Mouse (Mus musculus) gastrocnemius, adult 8-10 months (tissue): ENCODE measurements at regions not wholly inside any gene's neighbourhood (a gene's known extent, or its start where the extent isn't known, plus 50 kb on each side); places are given as distances from the start of the nearest gene placed in this dataset.
A peak's percentile ranks its signal among the peaks of the same experiment; 100 is the strongest.

ENCODE experiments used
- DNase-seq, 2 experiments: peaks; one replicate each; pipeline ENCODE4 v3.0.0; 2022; ENCODE audit warnings: low spot score in 2 of 2

DNA sequence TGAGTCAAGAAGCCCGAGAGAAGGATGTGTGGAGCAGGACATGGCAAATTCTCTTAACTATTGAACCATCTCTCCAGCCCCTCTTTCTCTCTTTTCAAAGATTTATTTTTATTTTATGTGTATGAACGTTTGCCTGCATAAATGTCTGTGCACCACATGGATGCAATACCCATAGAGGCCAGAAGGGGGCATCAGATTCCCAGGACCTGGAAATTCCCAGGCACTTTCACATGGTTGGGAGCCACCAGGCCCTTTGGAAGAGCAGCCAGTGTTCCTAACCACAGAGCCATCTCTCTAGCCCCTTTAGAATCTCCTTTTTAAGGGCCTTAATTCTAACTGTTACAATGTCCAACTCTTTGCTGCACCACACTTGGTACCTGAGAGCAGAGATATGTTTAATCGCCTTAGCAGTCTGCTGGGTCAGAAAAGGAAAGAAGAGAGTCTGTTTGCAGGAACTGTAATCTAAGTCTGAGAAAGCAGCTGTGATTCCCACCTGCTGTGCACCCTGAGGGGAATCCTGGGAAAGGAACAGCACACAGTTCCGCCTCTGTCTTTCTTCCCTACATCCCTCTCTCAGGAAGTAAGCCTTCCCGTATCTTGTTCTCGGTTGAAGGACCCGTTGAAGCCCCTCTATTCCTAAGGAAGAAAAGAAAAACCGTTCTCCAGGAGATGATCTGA lies 186.8 kb downstream of the Katnal1 start:
- no peak for DNase-seq

DNA sequence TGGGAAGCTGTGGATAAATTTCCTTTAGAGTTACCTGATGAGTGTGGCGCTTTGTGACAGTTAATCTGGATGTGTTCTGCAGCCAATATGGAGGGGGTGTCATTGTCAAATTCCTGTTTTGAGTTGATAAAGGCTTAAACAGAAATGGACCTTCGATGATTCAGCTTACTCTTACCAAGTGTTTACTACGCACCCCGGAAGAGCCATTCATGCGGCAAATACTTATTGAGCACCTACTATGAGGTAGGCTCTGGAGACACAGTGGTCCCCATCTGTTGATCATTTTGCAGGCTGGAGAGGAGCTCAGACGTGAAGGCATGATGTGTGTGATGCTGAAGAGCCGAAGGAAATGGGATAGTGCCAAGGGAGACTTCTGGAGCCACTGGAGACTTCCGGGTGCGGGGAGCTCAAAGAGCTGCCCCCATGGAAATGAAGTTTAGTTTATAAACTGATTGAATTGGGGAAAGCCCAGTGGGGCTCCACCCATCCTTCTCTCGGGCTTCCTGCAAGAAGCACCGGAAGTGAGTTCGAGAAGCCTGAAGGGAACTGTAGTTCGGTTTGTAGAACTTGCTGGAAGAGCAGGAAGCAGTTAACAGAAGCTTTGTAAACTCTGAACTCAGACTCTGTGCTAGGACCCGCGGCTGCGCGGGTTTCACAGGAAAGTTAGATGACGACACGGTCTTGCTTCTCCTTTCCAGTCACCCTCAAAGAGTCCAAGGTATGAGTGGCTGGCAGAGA lies 187.7 kb downstream of the Katnal1 start:
- DNase-seq = no peak

DNA sequence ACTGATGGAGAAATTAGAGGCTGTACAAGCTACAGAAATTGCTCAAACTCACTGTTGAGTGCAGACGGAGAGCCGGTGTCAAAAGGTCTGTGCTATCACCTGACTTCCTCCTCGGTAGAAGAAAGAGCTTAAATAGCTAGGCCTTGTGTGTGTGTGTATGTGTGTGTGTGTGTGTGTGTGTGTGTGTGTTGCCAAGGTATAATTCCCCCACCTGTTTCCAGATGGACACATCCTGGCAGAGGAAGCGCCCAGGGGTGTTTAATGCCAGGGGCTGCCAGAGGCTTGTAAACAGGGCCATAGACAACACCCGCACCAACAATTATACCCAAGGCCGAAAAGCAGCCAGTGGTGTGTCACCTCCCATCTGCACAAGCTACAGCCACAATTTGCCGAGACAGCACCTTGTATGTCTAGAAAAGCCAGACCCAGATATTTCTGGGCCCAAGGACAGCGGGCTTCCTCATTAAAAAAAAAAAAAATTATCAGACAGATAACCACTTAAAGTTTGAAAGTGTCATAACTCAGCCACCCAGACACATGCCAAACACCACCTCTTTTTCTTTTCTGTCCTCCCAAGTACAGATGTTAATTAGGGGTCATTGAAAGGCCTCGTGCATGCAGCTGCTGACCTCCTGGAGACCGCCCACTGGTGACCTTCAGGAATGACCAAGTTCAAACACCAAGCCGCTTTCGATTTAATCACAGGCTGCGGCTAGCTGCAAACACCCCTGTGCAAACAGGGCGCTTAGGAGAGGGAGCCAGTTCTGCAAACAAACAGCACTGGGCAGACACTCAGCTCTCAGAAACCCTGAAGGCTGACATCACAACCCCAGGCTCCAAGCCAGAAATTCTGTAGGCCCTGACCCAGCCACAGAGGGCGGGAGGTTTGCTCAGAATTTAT lies 188.0 kb upstream of the Ubl3 start:
- peak; percentile 43 to 54 for DNase-seq

DNA sequence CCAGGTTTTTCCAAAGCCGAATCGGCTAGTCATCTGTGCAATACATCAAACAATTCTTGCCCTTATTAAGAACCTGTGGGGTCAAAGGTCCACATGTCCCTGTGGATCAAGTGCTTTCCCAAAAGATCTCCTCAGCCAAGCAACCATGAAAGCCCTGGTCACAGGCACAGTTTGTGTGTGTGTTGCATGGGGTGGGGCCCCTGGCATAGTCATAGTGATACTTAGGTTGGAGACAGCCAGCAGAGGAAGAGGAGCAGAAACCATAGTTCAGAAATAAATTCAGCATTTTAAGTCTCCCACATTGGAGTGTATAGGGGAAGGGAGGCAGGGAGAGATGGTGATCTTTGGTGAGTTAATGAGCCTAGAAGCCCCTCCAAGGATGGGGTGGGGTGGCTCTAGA lies 187.1 kb upstream of the Ubl3 start:
- DNase-seq = no peak

DNA sequence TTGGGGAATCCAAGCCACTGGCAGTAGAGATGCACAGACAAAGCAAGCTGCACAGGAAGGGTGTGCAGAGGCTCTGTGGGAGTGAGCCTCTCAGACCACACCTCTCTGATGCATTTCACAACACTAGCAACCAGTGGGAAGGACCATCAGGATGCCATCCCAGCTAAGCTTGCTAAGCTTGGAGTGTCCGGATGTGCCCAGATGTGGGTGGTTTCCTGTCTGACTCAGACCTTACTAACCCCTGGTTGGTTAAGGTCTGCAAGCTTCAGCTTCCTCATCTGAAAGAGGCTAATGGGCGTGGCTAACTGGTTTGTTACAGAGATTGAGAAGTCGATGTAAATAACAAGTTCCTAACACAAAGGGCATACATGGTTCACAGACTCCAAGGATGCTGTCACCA lies 186.6 kb upstream of the Ubl3 start:
- DNase-seq = no peak

DNA sequence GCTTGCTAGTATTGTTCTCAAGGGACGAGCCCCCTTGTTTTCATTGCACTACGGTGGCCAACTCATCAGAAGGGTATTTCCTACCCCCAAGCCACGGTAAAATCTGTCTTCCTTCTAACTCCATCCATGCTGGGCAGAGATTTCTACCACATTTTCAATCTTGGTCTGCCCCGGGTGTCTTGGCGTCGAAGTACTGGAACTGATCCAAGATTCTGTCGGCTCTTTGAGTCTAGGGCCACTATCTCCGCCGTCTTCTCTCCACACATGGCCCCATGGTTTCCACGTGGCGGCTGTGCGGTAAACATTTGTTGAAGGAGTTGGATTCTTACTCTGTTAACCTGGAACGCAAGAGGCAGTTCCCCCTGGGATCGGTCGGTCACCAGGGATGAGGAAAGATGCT lies 177.0 kb upstream of the Ubl3 start:
- DNase-seq = no peak

DNA sequence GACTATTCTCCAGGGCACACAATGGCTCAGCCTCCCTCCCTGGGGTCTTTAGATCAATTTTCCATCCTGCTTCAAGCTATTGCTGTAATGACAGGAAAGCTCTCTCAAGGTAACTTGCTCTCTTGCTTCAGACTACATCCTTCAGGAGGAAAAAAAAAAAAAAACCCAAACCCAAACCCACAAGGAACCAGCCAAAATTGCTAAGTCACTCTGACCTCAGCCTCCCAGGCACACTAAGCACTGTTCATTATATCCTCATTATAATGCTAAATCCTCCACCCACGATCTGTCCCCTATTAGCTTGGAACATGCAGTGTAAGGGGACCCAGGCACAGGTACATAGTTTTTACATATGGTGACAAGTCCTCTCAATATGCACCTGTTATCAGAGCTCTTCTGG lies 175.9 kb upstream of the Ubl3 start:
- DNase-seq = no peak

DNA sequence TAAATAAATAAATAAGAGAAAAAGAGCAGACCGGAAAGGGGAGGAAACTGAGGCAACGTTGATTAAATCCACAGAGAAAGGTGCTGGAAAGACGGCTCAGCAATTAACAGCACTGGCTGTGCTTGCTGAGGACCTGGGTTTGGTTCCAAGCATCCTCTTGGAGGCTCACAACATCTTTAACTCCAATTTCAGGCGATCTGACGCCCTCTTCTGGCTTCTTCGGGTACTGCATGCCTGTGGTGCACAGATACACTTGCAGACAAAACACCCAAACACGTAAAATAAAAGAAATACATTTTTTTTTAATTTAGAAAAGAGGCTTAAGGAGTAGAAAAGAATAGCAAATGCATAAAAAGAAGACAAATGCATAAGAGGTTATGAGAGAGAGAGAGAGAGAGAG lies 173.9 kb upstream of the Ubl3 start:
- no peak for DNase-seq

DNA sequence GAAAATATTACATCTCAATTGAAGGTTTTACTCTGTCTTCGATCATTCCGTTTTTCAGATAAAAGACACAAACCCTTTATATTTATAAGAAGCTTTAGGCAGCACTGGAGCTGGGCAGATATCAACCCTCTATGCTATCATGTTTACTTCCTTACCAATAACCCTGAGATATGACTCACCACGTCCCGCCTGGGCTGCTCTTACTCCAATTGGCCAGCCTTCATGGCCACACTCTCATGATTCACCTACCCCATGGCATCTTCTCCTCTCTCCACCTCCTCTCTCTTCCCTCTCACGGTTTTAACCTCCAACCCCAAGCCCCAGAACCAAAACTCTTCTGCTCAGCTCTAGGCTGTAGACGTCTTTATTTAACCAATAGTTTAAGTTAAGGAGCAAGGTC lies 171.9 kb upstream of the Ubl3 start:
- no peak for DNase-seq

DNA sequence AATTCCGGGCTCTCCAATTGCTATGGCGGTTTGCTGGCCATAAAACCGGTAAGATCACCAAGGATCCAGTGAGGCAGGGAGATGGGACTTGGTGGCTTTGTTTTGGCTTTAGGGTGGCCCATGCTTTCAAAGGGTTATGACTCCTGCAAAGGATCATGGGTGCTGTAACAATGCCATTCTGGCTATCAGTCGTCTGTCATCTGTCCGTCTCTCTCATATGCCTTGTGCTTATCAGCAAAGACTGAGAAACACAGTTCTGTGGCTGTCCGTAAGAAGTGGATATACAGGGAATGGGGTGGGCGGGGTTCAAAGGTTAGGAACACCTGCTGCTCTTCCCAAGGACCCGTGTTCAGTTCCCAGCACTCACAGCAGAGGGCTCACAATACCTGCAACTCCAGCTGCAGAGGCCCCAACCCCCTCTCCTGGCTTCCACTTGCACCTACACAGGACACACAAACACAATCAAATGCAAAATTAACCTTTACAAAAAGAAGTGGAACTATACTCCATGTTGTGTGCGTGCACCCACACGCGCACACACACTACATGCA lies 171.2 kb upstream of the Ubl3 start:
- DNase-seq = no peak

DNA sequence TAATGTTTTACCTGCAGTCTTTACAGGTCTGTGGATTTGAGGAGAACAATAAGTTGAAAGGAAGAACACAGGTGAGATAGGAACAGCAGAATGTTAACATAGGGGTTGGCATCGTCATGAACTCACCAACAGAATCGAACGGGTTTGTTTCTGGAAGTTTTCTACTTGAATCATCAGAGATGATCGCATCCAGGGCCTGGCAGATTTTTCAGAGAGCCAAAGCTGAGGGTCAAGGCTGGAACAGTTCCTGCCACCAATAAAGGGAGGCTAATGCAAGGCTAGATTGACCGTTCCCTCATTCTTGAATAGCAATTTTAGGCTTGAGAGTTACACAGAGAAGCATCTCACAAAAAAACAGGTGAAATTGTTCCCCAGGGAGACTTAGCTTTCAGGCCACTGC lies 168.0 kb upstream of the Ubl3 start:
- no peak for DNase-seq

DNA sequence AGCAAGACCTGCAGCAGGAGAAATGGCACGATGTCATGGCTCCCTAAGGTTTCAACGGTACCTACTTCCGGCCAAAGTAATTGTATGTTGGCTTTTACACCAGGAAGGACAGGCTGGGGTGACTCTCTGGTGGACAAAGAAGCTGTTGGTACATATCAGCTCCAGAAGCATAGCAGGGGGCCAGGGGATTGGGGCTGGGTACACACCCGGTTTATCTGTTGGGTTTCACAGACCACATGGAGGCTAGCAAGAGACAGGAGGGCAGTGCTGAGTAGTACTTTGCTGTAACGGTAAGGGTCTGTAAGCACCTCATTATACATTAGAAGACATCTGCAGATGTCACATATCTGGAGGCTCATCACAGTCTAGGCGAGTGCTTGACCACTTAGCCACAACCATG lies 164.0 kb upstream of the Ubl3 start:
- DNase-seq = no peak

DNA sequence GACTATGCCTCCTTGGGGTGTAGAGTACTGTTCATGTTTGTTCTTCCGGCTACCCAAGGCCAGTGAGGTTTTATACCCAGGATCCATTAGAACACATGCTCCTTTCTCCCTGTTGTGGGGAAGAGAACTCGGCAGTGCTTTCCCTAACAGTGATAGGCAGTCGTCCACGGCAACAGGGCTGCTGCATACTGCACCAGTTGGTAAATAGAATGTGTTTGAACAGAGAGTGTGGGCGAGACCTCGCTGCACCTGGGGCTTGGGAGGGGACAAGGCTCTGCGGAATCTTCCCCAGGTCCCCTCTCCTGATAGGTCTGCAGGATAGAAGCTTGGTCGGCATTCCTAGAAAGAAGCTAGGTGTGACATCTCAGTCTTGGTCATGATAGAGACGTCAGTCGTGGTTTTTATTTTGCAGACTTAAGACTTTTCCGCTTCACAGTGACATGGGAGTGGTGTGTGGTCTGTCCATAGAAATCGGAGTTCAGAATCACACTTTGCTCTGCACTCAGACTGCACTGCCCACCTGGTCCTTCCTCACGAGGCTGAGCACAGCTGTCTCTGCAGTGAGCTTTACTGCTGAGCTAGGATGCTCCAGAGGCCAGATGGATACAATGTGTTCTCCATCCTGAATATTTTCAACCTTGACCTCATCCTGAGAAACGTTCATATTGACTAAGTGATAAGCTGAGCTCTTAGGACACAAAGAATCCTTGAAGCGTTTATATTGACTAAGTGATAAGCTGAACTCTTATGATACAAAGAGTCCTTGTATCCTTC lies 162.8 kb upstream of the Ubl3 start:
- no peak for DNase-seq

DNA sequence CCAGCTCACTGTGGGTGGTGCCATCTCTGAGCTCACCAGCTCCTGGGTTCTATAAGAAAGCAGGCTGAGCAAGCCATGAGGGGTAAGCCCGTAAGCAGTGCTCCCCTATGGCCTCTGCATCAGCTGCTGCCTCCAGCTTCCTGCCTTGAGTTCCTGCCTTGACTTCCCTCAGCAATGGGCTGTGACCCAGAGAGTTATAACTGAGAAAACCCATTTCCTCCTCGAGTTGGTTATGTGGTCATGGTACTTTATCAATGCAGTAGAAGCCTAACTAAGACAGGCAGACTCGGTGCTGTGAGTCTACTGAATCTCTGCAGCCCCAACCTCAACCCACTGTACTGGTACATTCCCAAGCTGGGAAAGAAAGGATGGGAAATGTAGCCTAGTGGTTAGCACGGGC lies 162.2 kb upstream of the Ubl3 start:
- no peak for DNase-seq

DNA sequence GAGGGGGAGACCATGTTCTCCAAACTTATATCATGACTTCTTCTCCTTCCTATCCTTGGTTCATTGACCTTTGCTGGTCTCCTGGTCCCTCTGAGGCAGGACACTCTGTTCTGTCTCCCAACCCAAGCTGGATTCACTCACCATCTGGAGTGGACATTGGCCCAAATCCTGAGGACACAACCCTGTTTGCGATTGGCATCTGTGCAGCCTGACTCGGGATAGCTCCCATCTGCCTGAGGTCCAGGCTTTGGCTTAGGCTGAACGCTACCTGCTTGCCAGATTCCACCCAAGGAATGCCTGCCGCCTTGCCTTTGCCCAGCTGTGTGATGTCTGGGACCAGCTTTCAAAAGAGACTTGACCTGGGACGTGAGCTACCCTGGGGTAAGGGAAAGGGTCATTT lies 161.2 kb upstream of the Ubl3 start:
- DNase-seq = no peak

DNA sequence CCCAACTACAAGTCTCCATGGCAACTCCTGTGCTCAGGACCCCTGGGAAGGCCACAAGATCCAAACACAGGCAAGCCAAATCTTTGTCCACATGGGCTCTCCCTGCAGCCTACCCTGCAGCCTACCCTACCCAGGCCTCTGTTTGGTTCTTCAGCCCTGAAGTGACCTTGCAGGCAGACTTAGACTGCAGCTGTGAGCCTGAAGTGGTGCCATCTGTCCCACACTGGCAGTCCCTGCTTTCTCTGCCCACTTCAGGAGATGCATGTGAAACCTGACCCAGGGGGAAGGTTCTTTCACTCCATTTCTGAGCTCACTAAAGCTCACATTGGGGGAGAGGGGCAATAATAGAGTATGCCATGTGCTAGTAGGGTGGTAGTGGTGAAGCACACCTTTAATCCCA lies 160.4 kb upstream of the Ubl3 start:
- no peak for DNase-seq

DNA sequence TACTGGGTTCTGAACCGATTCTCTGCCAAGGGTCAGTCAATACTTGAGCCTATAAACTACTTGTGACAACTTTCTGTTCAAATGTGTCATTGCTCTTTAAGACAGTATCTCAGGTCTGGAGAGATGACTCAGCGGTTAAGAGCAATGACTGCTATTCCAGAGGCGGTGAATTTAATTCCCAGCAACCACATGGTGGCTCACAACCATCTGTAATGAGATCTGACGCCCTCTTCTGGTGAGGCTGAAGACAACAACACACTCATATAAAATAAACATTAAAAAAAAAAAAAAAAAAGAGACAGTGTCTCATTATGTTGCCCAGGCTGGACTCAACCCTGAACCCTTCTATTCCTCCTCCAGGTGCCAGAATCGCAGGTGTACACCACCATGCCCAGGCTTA lies 159.0 kb upstream of the Ubl3 start:
- DNase-seq = no peak

DNA sequence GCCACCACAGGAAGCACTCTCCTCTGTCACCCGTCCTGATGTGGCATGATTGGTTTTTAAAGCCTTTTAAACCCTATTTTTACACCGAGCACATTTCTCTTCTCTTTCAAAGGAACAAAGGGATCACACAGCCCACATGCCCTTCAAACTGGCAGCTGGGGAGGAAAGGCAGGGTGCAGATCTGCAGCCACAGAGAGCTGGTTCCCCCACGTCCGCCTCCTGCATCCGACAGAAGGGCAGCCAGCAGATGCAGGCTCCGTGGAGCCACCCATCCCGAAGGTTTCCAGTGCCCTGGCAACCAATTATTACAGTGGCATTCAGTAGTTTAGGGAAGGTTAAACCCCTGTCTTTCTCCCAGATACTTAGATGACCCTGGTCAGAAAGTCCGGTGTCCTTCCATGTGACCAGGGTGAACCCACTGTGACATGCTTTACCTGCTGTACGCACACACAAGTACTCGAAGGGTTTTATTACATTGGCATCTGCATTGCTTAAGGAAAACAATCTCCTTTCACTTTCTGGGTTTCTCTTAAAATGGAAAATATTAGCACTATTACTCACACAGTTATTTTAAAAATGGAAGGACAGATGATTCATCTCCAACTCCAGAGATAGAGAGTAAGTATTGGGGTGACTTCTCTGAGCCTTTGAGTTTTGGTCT lies 156.7 kb upstream of the Ubl3 start:
- DNase-seq = no peak

DNA sequence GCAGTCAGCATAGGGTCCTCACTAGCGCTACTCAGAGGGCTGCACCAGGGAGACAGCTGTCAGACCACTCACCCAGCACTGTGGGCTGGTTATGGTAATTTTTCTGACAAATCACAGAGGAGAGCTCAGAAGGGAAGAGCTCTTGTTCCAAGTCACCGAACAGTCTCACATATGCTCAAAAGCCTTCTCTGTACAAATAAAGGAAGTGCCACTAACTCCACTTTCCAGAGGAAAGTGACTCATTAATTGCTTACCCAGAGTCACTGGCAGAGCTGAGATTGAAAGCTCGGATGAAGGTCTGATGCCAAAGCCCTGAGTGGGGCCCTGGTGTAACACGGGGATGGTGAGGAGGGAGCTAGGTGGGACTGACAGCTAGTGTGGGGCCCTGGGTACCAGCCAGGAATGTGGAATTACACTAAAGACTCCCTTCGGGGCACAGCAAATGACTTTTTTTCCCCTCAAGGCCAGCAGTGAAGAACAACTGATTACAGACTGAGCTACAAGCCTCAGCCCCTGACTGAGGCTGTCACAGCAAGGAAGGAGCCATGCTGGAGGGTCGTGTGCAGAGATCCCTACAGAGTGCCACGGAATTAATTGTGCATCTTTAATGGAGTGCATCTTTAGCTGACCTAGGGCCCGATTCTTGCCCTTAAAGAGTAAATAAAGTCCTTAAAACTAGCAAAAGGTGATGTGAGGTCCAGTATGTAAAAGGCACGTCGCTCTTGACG lies 155.6 kb upstream of the Ubl3 start:
- DNase-seq = no peak

DNA sequence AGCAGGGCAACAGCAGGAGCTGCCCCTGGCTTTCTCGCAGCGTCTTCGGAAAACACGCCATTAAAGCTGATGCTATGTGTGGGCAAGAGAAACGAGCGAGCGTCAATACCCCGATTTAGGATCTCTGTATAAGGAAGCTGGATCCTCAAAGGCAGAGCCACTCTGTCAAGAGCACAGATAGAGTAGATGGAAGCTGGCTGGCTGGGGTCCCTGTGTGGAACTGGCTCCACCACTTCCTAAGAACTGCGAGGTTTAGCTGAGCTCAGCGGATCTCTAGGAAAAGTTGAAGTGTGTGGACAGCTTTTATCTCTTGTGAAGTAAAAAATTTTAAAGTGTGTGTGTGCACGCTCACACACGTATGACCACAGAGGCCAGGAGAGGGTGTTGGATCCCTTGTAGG lies 154.7 kb upstream of the Ubl3 start:
- DNase-seq = no peak
